Mouse (Mus musculus): ENCODE measurements at regions not wholly inside any gene's neighbourhood (a gene's known extent, or its start where the extent isn't known, plus 50 kb on each side); places are given as distances from the start of the nearest gene placed in this dataset.

DNA sequence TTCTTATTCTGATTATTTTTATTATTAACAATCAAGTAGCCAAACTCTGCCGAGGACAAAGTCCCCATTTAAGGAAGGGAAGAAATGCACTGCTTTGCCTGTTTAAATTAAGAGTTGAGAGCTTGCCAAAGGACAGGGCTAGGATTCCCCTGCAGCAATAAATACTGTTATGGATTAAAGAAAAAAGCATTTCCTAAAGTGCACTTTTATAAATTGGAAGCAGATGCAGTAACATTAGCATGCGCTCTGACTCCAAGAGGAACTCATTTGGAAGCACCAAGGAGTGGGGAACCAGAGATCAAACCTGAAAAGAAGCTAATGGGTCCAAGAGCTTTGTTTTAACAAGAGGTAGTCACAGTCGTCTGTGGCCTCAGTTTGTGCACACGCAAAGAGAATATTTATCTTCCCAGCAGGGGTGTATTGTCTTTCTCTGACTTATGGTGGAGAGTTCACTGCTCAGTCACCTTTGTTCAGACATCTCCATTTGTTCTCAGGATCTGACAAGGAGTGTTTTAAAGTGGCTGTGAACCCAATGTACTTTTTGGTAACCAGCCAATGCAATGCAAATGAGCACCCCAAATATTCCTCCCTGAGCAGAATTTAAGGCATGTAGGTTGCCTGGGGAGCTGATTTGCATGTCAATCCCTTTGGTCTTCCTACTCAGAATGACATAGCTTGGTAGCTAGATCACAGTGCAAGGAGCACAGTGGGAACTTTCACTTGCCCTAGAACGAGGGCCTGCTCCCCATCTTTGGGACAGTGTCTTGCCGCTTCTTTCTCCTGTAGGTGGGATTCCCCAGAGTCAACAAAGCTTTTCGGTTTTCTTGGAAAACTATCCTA, 119.1 kb upstream of the Nbea start:
- DNase-seq: no peak

DNA sequence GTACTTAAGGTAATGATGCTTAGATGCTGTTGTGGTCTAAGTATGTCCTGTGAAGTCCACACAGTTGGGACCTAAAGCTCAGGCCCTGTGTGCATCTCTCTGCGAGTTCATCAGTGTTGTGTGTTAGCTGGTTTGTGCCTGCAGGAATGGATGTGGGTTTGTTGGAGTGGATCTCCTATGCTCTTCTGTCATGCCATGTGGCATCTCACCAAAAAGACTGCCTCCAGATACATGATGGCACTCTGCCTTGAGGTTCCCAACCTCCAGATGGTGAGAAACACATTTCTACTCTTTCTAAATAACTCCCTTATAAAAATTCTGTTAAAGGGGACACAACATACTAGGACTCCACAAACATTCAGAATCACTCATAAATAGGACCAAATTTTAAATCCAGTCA, 117.3 kb upstream of the Nbea start:
- DNase-seq: peak; percentile 71

DNA sequence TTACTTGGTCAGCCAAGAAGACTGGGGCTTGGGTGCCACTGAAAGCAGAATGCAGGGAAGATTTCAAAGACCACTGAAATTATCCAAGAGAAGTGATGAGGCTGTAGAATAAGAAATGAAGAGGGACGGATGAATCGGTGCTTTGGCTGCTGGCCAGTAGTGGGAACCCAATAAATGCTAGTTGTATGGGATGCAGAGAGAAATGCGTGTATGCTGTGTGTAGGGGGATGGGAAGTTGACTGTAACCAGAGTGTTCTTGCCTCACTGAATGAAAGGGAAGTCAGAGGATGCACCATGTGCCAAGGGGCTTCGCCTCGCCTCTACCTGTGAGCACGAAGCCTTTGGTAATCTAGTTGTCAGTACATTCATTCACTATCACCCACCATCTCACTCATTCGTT, 112.1 kb upstream of the Nbea start:
- DNase-seq: no peak

DNA sequence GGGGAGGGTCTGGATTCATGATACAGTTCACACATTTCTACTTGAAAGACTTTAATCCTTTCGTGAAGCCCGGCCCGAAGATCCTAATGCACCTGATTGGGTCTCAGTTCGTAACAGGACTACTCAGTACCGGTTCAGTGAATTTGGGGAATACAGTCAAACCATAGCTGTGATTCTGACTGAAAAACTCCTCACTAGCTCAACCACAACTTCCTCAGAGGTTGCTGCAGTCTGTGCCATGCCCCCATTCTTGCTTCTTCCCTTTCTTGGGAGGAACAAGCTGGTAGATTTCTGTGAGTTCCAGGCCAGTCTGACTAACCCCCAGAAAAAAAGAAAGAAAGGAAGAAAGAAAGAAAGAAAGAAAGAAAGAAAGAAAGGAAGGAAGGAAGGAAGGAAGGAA, 98.0 kb upstream of the Nbea start:
- DNase-seq: no peak

DNA sequence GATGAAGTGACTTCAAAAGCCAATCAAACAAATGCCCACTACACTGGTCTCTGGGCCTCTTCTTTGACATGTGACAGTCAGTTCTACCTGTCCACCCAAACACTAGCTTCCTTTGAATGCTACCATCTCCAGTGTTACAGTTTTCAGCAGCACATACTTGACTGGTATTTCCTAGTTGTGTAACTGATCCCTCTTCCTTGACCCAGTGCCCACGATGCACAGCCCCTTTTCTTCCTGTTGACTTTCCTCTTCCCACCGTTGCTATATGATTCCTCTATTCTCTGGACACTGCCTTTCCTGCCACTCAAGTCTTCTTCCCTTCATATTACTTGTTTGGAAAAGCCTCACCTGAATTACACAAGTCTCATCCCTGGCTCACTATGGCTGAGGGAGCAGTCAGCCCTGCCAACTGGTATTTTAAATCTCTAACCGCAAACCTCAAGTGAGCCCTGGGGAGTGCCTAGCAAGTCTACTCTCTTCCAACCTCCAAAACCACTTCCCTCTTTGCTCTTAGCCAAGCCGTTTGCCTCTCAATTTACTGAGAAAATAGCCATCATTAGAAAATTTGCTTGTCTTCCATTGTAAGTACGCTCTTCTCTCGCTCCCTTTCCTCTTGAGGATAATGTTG, 96.9 kb upstream of the Nbea start:
- no peak for DNase-seq

DNA sequence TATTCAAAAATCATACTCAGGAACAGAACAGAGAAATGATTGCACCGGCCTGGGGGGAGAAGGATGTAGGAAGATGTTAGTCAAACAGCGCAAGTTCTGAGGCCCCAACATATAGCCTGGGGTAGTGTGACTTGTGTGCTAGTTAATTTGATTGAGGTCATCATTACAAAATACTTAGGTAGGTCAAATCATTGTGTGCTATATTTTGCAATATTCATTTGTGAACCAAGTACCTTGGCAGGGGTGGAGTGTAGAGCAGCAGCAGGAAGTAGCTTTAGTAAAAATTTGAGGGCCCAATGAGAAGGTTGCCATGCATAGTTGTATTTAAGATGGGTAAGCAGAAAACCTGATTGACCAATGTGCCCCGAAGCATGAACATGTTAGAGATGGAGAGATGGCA, 89.1 kb upstream of the Nbea start:
- no peak for DNase-seq

DNA sequence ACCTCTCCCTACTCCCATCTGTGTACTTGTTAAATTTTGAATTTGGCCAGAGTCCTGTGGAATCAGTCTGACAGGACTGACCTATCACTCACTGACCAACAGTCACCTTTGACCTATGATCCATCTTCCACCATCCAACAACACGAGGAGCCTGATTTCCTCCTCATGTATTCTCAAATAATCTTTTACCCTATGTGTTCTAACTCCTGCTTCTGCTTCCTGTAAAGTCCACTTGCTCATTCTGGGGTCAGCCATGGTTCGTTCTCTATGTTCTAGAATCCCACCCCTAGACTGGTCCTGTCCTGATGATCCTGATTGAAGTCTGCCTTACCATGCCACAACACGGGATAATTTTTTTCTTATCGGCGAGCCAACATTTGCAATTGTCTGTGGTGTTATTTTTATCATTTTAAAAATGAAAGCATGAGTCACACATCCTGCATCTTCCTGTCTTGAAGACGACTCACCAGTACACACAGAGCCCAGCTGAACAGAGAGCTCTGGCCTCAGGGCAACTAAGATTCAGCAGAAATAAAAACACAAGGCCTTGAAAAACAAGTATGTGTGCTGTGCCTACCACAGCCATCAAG, 86.8 kb upstream of the Nbea start:
- DNase-seq: no peak

DNA sequence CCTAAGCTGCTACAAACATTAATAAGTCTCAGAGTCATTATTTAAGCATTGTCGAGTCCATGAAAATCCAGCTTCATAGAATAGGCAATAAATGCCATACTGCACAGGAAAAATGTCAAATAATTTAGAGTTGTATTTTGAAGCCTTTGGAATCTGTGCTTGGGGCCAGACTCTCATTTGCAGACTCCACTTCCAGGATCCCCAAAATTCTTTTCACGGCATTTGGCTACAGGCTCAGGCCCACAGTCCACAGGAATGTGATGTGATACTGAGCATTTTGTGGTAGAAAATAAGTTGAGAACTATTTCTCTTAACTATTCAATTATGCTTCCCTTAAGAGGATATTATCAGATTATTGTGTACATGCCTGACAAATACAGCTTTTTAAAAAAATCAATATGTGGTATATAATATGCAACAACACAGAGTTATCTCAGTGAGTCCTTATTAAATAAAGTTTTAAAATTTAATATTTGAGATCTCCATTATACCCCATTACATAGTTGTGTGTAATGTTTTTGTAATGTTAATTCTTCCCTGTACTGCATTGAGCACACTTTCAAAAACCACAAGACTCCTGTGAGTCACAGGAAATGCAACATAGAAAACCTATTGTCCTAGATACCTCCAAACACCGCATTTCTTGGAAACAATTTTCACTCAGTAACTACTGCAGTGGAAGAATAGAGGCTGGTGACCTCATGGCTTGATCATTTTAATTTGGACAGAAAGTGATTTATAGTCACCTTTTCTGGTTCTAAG, 78.5 kb upstream of the Nbea start:
- no peak for DNase-seq

DNA sequence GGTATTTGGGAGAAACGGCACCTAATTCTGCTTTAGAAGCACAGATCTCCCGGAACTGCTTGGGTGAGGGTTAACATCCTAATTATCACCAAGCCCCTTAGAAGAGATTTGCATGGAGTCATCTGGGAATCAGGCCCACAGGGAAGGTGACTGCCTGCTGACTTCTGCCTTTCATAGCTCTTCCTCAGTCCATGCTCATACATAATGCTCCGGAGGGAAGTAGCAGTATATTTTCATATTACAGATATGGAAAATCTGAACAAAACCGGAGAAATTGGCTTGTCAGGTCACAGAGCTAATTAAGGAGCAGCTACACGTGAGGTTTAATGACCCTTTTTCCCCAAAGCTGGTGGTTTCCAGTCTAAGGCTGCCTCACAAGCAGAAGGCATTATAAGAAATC, 72.8 kb upstream of the Nbea start:
- no peak for DNase-seq

DNA sequence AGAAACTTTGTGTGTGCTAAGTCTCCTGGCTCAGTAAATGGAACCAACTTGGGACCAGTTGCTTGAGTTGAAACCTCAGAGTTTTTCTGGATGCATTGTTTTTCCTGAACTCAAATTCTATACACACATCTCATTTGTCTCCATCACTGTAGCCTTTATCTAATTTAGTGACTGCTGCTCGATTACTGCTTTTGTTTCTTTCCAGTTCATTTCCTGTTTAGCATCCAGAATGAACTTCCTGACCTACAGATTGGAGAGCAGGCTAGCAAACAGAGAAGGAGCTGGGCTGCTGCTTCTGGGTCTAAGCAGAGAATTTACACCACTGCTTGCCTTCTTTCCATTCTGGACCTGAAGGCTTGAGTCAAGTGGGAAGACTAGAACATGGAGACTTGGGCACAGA, 60.9 kb upstream of the Nbea start:
- no peak for DNase-seq

DNA sequence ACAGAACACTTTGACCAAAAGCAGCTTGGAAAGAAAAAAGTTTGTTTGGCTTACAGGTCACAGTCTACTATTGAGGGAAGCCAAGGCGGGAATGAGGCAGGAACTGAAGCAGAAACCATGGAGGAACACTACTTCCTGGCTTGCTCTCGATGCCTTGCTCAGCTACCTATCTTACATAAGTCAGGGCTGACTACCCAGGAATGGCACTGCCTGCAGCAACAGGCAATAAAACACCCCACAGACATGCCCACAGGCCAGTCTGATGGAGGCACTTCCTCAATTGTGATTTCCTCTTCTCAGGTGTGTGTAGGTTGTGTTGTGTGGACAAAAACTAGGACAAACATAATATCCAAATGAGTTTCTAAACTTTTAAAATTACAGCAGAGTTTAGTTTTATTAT, 54.7 kb upstream of the Nbea start:
- DNase-seq: no peak

DNA sequence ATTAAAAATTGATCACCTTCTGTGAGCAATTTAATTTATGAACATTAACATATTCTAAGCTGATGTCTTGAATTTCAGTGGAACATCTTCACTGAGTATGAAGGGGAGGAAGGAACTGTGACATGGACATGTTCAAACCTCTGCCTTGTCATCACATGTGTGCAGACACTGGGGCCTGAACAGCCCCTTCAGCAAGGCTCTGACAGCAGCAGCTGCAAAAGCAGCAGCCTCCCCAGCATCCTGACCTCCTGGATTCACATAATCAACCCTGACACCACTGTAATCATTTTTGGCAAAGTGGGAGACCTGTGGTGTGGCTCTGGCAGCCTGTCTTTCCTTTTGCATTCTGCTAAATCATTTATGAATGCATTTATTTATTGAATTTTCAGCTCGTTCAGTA, 52.7 kb upstream of the Nbea start:
- DNase-seq: no peak

Data from cerebellum, adult 9-10 months (tissue).